Mouse (Mus musculus) neural tube, embryonic 11.5 days (tissue): ENCODE measurements around the gene Pigc. TPM values are rescaled to one million over a fixed set of nuclear protein-coding genes. Genes with fewer than 3 reads are reported as not detected.
A peak's percentile ranks its signal among the peaks of the same experiment; 100 is the strongest.

Experiments used
- ATAC-seq: fragments of 200-750 bp; cut with Nextera tagmentation; 2 replicates; pipeline ENCODE4 v1.8.0; 2017; ENCODE audit warnings: moderate number of reproducible peaks, mild to moderate bottlenecking, moderate TSS enrichment, moderate library complexity; ENCODE audit not compliant: insufficient read depth, low FRiP score, low TSS enrichment
- DNase-seq: peaks from one replicate; pipeline ENCODE4 v3.0.0-alpha.2; 2015; ENCODE audit warnings: low spot score
- H3K27ac ChIP-seq: fragments of 300-500 bp; sonication (generic); 2 replicates; pipeline ENCODE4 v1.5.1; 2014; ENCODE audit warnings: low read depth, mild to moderate bottlenecking, low read length
- H3K27me3 ChIP-seq: fragments of 300-500 bp; sonication (generic); 2 replicates; pipeline ENCODE4 v1.6.1; 2014; ENCODE audit warnings: mild to moderate bottlenecking, low read length, mixed read lengths; ENCODE audit not compliant: control insufficient read depth, insufficient read depth
- H3K36me3 ChIP-seq: fragments of 300-500 bp; sonication (generic); 2 replicates; pipeline ENCODE4 v1.6.1; 2014; ENCODE audit warnings: mild to moderate bottlenecking, low read length, moderate library complexity, mixed read lengths; ENCODE audit not compliant: control insufficient read depth, insufficient read depth
- H3K4me1 ChIP-seq: fragments of 300-500 bp; sonication (generic); 2 replicates; pipeline ENCODE4 v1.6.1; 2014; ENCODE audit warnings: low read length, mixed read lengths; ENCODE audit not compliant: control insufficient read depth, insufficient read depth
- H3K4me2 ChIP-seq: fragments of 300-500 bp; sonication (generic); 2 replicates; pipeline ENCODE4 v1.6.1; 2014; ENCODE audit warnings: low read depth, mild to moderate bottlenecking, moderate library complexity
- H3K4me3 ChIP-seq: fragments of 300-500 bp; sonication (generic); 2 replicates; pipeline ENCODE4 v1.5.1; 2014; ENCODE audit warnings: low read depth, low read length
- H3K9ac ChIP-seq: fragments of 300-500 bp; sonication (generic); 2 replicates; pipeline ENCODE4 v1.6.1; 2014; ENCODE audit warnings: mild to moderate bottlenecking, low read length
- H3K9me3 ChIP-seq: fragments of 300-500 bp; sonication (generic); 2 replicates; pipeline ENCODE4 v1.6.1; 2016; ENCODE audit warnings: low read length; ENCODE audit not compliant: control insufficient read depth
- WGBS: fragments of 180-500 bp; shearing (Covaris S2); extraction: QIAGEN DNeasy Blood & Tissue Kit; methylation state at CpG from one replicate; pipeline ENCODE4 v1.1.7; 2014; 5-methylcytosine and 5-hydroxymethylcytosine counted together
- polyA plus RNA-seq: library from polyadenylated mRNA; unstranded; fragments of >200 nt; fragmentation: Nextera tagmentation; extraction: Ambion mirVana; gene quantifications from 2 replicates; pipeline ENCODE4 v1.2.1, GENCODE M21; 2014

Pigc gene
- polyA plus RNA-seq, 1 experiment from 2014 or later, result 38.4 TPM

- Histone ChIP-seq H3K4me2 (no peak overlapping the region), H3K9ac (no peak overlapping the region), H3K36me3 (no peaks in the 10 kb centered on the region), H3K27me3 (no peaks in the 10 kb centered on the region), H3K4me1 (peaks cover 5% of the 10 kb centered on the region), H3K4me3 (no peak overlapping the region), H3K27ac (no peak overlapping the region), H3K9me3 (no peaks in the 10 kb centered on the region)
- 96% methylated on average over 2 of the region's 2 CpGs for WGBS
- DNase-seq (no peak), ATAC-seq (no peak)
Measured at GRCm38 (mm10) chr1:161967936-161968335, 1.1 kb upstream of the Pigc start.

DNA sequence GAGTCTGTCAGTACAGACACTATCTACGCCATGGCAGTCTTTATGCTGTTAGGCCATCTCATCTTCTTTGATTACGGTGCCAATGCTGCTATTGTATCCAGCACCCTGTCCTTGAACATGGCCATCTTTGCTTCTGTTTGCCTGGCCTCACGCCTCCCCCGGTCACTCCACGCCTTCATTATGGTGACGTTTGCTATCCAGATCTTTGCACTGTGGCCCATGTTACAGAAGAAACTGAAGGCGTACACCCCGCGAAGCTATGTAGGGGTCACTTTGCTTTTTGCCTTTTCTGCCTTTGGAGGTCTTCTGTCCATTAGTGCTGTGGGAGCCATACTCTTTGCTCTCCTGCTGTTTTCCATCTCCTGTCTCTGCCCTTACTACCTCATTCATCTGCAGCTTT is 1.9 kb downstream of the Pigc start:
- DNase-seq, result no peak
- no peak overlapping the region for H3K4me2 ChIP-seq
- H3K4me3 ChIP-seq, result no peak overlapping the region
- H3K9me3 ChIP-seq, result no peaks in the 10 kb centered on the region
- no peak overlapping the region for H3K9ac ChIP-seq
- no peak overlapping the region for H3K27ac ChIP-seq
- peaks cover 5% of the 10 kb centered on the region for H3K4me1 ChIP-seq
- H3K27me3 ChIP-seq, result no peaks in the 10 kb centered on the region
- 98% methylated on average over 9 of the region's 9 CpGs for whole genome bisulfite sequencing
- ATAC-seq, result no peak
- no peaks in the 10 kb centered on the region for H3K36me3 ChIP-seq

- ATAC-seq (no peak), DNase-seq (no peak)
- H3K36me3 ChIP-seq, result no peaks in the 10 kb centered on the region
- H3K4me1 ChIP-seq, result peaks cover 6% of the 10 kb centered on the region
- H3K9ac ChIP-seq, result no peak overlapping the region
- no peaks in the 10 kb centered on the region for H3K27me3 ChIP-seq
- WGBS, result 92% methylated on average over 8 of the region's 8 CpGs
- no peak overlapping the region for H3K27ac ChIP-seq
- no peak overlapping the region for H3K4me2 ChIP-seq
- no peak overlapping the region for H3K4me3 ChIP-seq
- no peaks in the 10 kb centered on the region for H3K9me3 ChIP-seq
Measured at GRCm38 (mm10) chr1:161972233-161972632, 3.2 kb downstream of the Pigc start.

- 49% methylated on average over 16 of the region's 16 CpGs for WGBS
- Histone ChIP-seq H3K27ac (no peak overlapping the region), H3K36me3 (no peaks in the 10 kb centered on the region), H3K9ac (no peak overlapping the region), H3K4me1 (peaks cover 3% of the 10 kb centered on the region; the same call in 1 of the 2 replicates), H3K27me3 (no peaks in the 10 kb centered on the region), H3K9me3 (no peaks in the 10 kb centered on the region), H3K4me2 (no peak overlapping the region), H3K4me3 (no peak overlapping the region)
- peak; percentile 75 for DNase-seq
- ATAC-seq, result peak; percentile 65
Measured at GRCm38 (mm10) chr1:161976255-161977182, 7.5 kb downstream of the Pigc start.

DNA sequence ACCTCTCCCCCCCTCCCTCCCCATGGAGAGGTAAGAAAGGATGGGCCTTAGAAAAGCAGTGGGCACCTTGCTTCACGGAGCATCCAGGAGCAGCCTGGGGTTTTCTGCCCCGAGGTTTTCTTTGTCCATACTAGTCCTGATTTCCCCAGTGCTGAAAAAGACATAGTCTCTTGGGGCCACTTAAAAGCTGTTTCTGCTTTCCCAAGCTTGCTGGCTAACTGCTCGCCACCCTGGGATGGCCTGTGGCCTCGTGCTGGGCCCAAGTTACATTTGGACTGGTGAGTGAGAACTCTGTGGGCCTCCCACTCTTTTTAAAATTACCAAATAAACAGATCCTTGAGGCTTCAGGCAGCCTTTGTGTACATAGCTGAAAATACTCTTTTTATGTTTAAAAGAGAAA is 8.3 kb downstream of the Pigc start:
- DNase-seq (no peak), ATAC-seq (no peak)
- H3K4me3 ChIP-seq, result no peak overlapping the region
- H3K4me2 ChIP-seq, result no peak overlapping the region
- H3K27ac ChIP-seq, result no peak overlapping the region
- no peaks in the 10 kb centered on the region for H3K9me3 ChIP-seq
- WGBS, result 59% methylated on average over 4 of the region's 4 CpGs
- H3K36me3 ChIP-seq, result no peaks in the 10 kb centered on the region
- H3K9ac ChIP-seq, result no peak overlapping the region
- H3K4me1 ChIP-seq, result peaks cover 3% of the 10 kb centered on the region; the same call in 1 of the 2 replicates
- H3K27me3 ChIP-seq, result no peaks in the 10 kb centered on the region

DNA sequence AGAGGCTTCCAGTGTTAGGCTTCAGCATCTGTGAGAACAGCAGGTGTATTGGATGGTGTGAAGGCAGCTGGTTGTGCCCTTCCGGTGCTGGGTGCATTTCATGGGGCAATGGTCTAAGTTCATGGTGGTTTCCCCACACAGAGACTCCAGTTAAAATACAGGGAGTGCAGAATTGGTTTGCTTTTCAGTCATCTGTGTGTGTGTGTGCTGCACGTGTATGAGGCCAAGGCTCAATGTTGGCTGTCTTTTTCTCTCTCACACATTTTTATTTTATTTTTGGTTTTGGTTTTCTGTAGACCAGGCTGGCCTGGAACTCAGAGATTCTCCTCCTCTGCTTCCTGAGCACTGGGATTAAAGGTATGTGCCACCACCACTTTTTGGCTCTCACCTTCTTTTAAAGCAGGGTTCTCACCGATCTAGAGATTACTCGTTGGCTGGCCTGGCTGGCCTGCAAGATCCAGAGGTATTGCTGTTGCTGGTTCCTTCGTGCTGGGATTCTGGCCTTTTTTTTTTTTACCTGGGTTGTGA is 9.3 kb downstream of the Pigc start:
- no peak for ATAC-seq

GRCm38 (mm10) chr1:161979536-161979935 is 10.6 kb downstream of the Pigc start, which contains the start of gene 4930558K02Rik:
Gene 4930558K02Rik (minus strand): TSS chr1:161979636.
- no peak for ATAC-seq
- Histone ChIP-seq H3K27me3 (no peaks in the 10 kb centered on the region), H3K36me3 (no peaks in the 10 kb centered on the region), H3K9me3 (no peaks in the 10 kb centered on the region), H3K27ac (no peak within 1 kb of the TSS), H3K4me1 (peaks cover 8% of the 10 kb centered on the region; the same call in 1 of the 2 replicates), H3K4me3 (no peak within 1 kb of the TSS), H3K9ac (no peak within 1 kb of the TSS), H3K4me2 (no peak within 1 kb of the TSS)
- DNase-seq, result no peak
- WGBS, result 63% methylated on average over 1 of the region's 1 CpGs

More for the DNA sequence above, 9.3 kb downstream of the Pigc start:
- 86% methylated on average over 5 of the region's 5 CpGs for WGBS
- Histone ChIP-seq H3K4me1 (peaks cover 3% of the 10 kb centered on the region; the same call in 1 of the 2 replicates), H3K27me3 (no peaks in the 10 kb centered on the region), H3K36me3 (no peaks in the 10 kb centered on the region), H3K4me2 (no peak overlapping the region), H3K4me3 (no peak overlapping the region), H3K9me3 (no peaks in the 10 kb centered on the region), H3K9ac (no peak overlapping the region), H3K27ac (no peak overlapping the region)
- no peak for DNase-seq

GRCm38 (mm10) chr1:161980046-161980445 is 11.1 kb downstream of the Pigc start:
- Histone ChIP-seq H3K4me2 (no peak overlapping the region), H3K9ac (no peak overlapping the region), H3K27me3 (no peaks in the 10 kb centered on the region), H3K36me3 (no peaks in the 10 kb centered on the region), H3K4me3 (no peak overlapping the region), H3K4me1 (peaks cover 11% of the 10 kb centered on the region; the same call in 1 of the 2 replicates), H3K27ac (no peak overlapping the region), H3K9me3 (no peaks in the 10 kb centered on the region)
- WGBS, result 79% methylated on average over 2 of the region's 2 CpGs
- no peak for ATAC-seq
- DNase-seq, result no peak
